Mouse (Mus musculus) large intestine, adult 2 months (tissue): ENCODE results near the gene Gm49339. TPM values are rescaled to one million over a fixed set of nuclear protein-coding genes. Genes with fewer than 3 reads are reported as not detected.

ENCODE experiments used
- polyA plus RNA-seq: library from polyadenylated mRNA; depleted of rRNA; stranded (reverse); fragments of >200 nt; gene quantifications from 2 replicates; pipeline ENCODE4 v1.2.3, GENCODE M21; 2012; rRNA removed

The Gm49339 gene
- polyA plus RNA-seq, 1 experiment, result 1.5 TPM

Other genes starting within 250 kb of the Gm49339 start
- 1.4 and 3.5 TPM in 2 replicates for gene Lilr4b, start within 50 bp of the Gm49339 start, polyA plus RNA-seq
- gene Lilrb4a, start 10.3 kb downstream of the Gm49339 start, polyA plus RNA-seq, result 1.7 and 2.3 TPM in 2 replicates
- 0.25 and 0.75 TPM in 2 replicates for gene Fam162b, start 109.9 kb downstream of the Gm49339 start, polyA plus RNA-seq
- gene Gprc6a, start 150.8 kb downstream of the Gm49339 start, polyA plus RNA-seq, result 0.04 TPM in 1 of 2 replicates, not detected in the other
- gene Rfx6, start 197.1 kb downstream of the Gm49339 start, polyA plus RNA-seq, result 0.97 and 1.5 TPM in 2 replicates